Mouse (Mus musculus) liver, embryonic 14.5 days (tissue): ENCODE measurements around the gene Pdcd4. TPM values are rescaled to one million over a fixed set of nuclear protein-coding genes. Genes with fewer than 3 reads are reported as not detected.
A peak's percentile ranks its signal among the peaks of the same experiment; 100 is the strongest.

Source experiments
- ATAC-seq: fragments of 200-750 bp; cut with Nextera tagmentation; 2 replicates; pipeline ENCODE4 v1.8.0; 2017; ENCODE audit warnings: moderate number of reproducible peaks, mild to moderate bottlenecking, moderate library complexity; ENCODE audit not compliant: insufficient read depth
- DNase-seq, 3 experiments: peaks; one replicate each; pipeline ENCODE4 v3.0.0-alpha.2; 2012 to 2013; ENCODE audit warnings: low read depth in 3 of 3, low spot score in 3 of 3
- H3K27ac ChIP-seq: fragments of 300-500 bp; sonication (generic); 2 replicates; pipeline ENCODE4 v1.5.1; 2014; ENCODE audit warnings: moderate library complexity, mild to moderate bottlenecking, control low read depth, inconsistent platforms
- H3K27me3 ChIP-seq: fragments of 300-500 bp; sonication (generic); 2 replicates; pipeline ENCODE4 v1.6.1; 2014; ENCODE audit warnings: mild to moderate bottlenecking, low read length, moderate library complexity; ENCODE audit not compliant: control insufficient read depth, insufficient read depth
- H3K36me3 ChIP-seq: fragments of 300-500 bp; sonication (generic); replicated peaks from 2 replicates; pipeline ENCODE4 v1.6.1; 2014; ENCODE audit warnings: low read depth; ENCODE audit not compliant: control insufficient read depth, insufficient read depth
- H3K4me1 ChIP-seq, 2 experiments: fragments of 200-500 bp in 1 of 2; fragments of 300-500 bp in 1 of 2; sonication (generic) in 1 of 2; replicated peaks; 2 replicates each; pipeline ENCODE4 v1.6.1; 2012 to 2014; ENCODE audit warnings: antibody characterized with exemption in 1 of 2, inconsistent platforms in 1 of 2, low read length in 1 of 2; ENCODE audit not compliant: control insufficient read depth in 2 of 2, insufficient read depth in 2 of 2
- H3K4me2 ChIP-seq: fragments of 300-500 bp; sonication (generic); 2 replicates; pipeline ENCODE4 v1.6.1; 2014; ENCODE audit warnings: low read depth, mild to moderate bottlenecking, control low read depth, moderate library complexity
- H3K4me3 ChIP-seq, 2 experiments: fragments of 200-500 bp in 1 of 2; fragments of 300-500 bp in 1 of 2; sonication (generic) in 1 of 2; 2 replicates each; pipeline ENCODE4 v1.5.1; 2012 to 2014; ENCODE audit warnings: low read depth in 2 of 2, low read length in 2 of 2, mild to moderate bottlenecking in 2 of 2, control low read depth in 1 of 2, inconsistent platforms in 1 of 2, moderate library complexity in 1 of 2; ENCODE audit not compliant: insufficient read depth in 1 of 2
- H3K9ac ChIP-seq: fragments of 300-500 bp; sonication (generic); replicated peaks from 2 replicates; pipeline ENCODE4 v1.6.1; 2014; ENCODE audit warnings: mild to moderate bottlenecking, control low read depth, moderate library complexity
- H3K9me3 ChIP-seq: fragments of 300-500 bp; sonication (generic); 2 replicates; pipeline ENCODE4 v1.6.1; 2016; ENCODE audit warnings: low read length, mixed read lengths; ENCODE audit not compliant: control insufficient read depth
- CTCF ChIP-seq: IDR thresholded peaks from 2 replicates; pipeline ENCODE4 v1.5.1; 2016; ENCODE audit warnings: antibody characterized with exemption, low read depth, control low read depth
- EP300 ChIP-seq: IDR thresholded peaks from 2 replicates; pipeline ENCODE4 v1.6.1; 2016; ENCODE audit warnings: antibody characterized with exemption, low read depth
- WGBS: fragments of 180-500 bp; shearing (Covaris S2); extraction: QIAGEN DNeasy Blood & Tissue Kit; methylation state at CpG from one replicate; pipeline ENCODE4 v1.1.7; 2014; ENCODE audit not compliant: insufficient replicate concordance; 5-methylcytosine and 5-hydroxymethylcytosine counted together
- polyA plus RNA-seq, 2 experiments: library from polyadenylated mRNA; depleted of rRNA in 1 of 2; stranded (reverse) in 1 of 2; unstranded in 1 of 2; fragments of >200 nt; fragmentation: Nextera tagmentation in 1 of 2; extraction: Ambion mirVana in 1 of 2; gene quantifications; 2 replicates each; pipeline versions ENCODE4 v1.2.1 to v1.2.3; 2012 to 2014

Gene Pdcd4
- polyA plus RNA-seq, 2 experiments = 6.6 to 16.2 TPM

GRCm38 (mm10) chr19:53969226-53969625, 77.2 kb downstream of the Pdcd4 start:
- ATAC-seq (no peak), DNase-seq (no peak)
- Histone ChIP-seq H3K4me3 (no peak overlapping the region), H3K4me2 (no peak overlapping the region), H3K9ac (no peak overlapping the region), H3K27ac (no peak overlapping the region), H3K9me3 (no peaks in the 10 kb centered on the region), H3K36me3 (no peaks in the 10 kb centered on the region), H3K27me3 (no peaks in the 10 kb centered on the region), H3K4me1 (peaks cover 18 to 22% of the 10 kb centered on the region in 2 experiments)
- WGBS = 69% methylated on average over 3 of the region's 3 CpGs
- TF ChIP-seq EP300 (no peak), CTCF (no peak)

GRCm38 (mm10) chr19:53971938-53972337, 79.9 kb downstream of the Pdcd4 start:
- peak; percentile 57; the same call in 1 of the 2 replicates for ATAC-seq
- peak overlapping the region; percentile 31 for H3K4me2 ChIP-seq
- 26% methylated on average over 7 of the region's 7 CpGs for WGBS
- peak overlapping the region; percentile 35 for H3K27ac ChIP-seq
- TF ChIP-seq EP300 = no peak
- no peak for TF ChIP-seq CTCF
- no peaks in the 10 kb centered on the region for H3K9me3 ChIP-seq
- H3K36me3 ChIP-seq = no peaks in the 10 kb centered on the region
- H3K27me3 ChIP-seq = no peaks in the 10 kb centered on the region
- DNase-seq = peak in 1 of 3 experiments; percentile 22
- H3K9ac ChIP-seq = no peak overlapping the region
- peaks cover 5 to 11% of the 10 kb centered on the region in 2 experiments; a peak in 3 of 4 replicates for H3K4me1 ChIP-seq
- H3K4me3 ChIP-seq = no peak overlapping the region

GRCm38 (mm10) chr19:53973656-53974055, 81.6 kb downstream of the Pdcd4 start:
- Histone ChIP-seq H3K27ac (no peak overlapping the region), H3K9me3 (no peaks in the 10 kb centered on the region), H3K9ac (no peak overlapping the region), H3K36me3 (no peaks in the 10 kb centered on the region), H3K4me3 (no peak overlapping the region), H3K4me2 (no peak overlapping the region), H3K27me3 (no peaks in the 10 kb centered on the region), H3K4me1 (peaks cover 5 to 11% of the 10 kb centered on the region in 2 experiments; a peak in 3 of 4 replicates)
- TF ChIP-seq EP300 (no peak), CTCF (no peak)
- no peak for ATAC-seq
- 23% methylated on average over 1 of the region's 1 CpGs for WGBS
- no peak for DNase-seq

Other genes with a start within 250 kb of the Pdcd4 start
- 0.04 and 0.08 TPM in 2 replicates for gene Rbm20, start 214.9 kb upstream of the Pdcd4 start, polyA plus RNA-seq (2012; rRNA removed)
- gene Rbm20, start 214.9 kb upstream of the Pdcd4 start, polyA plus RNA-seq (2014; fragmentation: Nextera tagmentation; extraction: Ambion mirVana) = 0.18 TPM in 2 replicates
- gene Shoc2, start 52.1 kb downstream of the Pdcd4 start, polyA plus RNA-seq (2012; rRNA removed) = 9.7 and 9.8 TPM in 2 replicates
- gene Shoc2, start 52.1 kb downstream of the Pdcd4 start, polyA plus RNA-seq (2014; fragmentation: Nextera tagmentation; extraction: Ambion mirVana) = 18.9 and 21.1 TPM in 2 replicates
- 14.3 and 26.6 TPM in 2 replicates for gene Bbip1, start 52.4 kb downstream of the Pdcd4 start, polyA plus RNA-seq (2012; rRNA removed)
- 55.2 and 61.2 TPM in 2 replicates for gene Bbip1, start 52.4 kb downstream of the Pdcd4 start, polyA plus RNA-seq (2014; fragmentation: Nextera tagmentation; extraction: Ambion mirVana)
- 0.09 and 0.11 TPM in 2 replicates for gene Adra2a, start 151.9 kb downstream of the Pdcd4 start, polyA plus RNA-seq (2012; rRNA removed)
- 0.04 and 0.10 TPM in 2 replicates for gene Adra2a, start 151.9 kb downstream of the Pdcd4 start, polyA plus RNA-seq (2014; fragmentation: Nextera tagmentation; extraction: Ambion mirVana)